Mouse (Mus musculus): ENCODE data around the gene Olfr1079. TPM values are rescaled to one million over a fixed set of nuclear protein-coding genes. Genes with fewer than 3 reads are reported as not detected.

The Olfr1079 gene
- polyA plus RNA-seq (2017; shearing (Covaris generic)) = not detected

GRCm38 (mm10) chr2:86542380-86542779 is at the start of gene Olfr1079:
TSS of gene Olfr1079 (minus strand) at chr2:86542480.

DNA sequence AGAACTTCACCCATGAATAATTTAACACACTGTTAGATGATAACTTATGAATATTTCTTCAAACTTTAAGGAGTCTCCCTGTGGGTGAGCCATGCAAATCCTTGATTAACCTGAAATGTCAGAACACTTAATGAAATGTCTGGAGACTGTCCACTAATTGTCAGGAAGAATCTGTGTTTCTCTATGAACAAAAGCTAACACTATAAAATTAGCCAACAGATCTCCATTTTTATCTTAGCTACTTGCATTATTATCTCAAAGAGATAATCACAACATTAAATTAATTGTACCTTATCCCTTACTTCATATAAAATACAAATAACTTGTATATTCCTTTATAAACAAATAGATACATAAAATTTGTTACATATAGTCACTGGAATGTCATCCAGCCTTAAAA is 15.9 kb upstream of the Olfr1079 start, which contains the start of gene Olfr1080:
Olfr1080 (minus strand) TSS at position 101 of the 400 bp plus-strand sequence.

DNA sequence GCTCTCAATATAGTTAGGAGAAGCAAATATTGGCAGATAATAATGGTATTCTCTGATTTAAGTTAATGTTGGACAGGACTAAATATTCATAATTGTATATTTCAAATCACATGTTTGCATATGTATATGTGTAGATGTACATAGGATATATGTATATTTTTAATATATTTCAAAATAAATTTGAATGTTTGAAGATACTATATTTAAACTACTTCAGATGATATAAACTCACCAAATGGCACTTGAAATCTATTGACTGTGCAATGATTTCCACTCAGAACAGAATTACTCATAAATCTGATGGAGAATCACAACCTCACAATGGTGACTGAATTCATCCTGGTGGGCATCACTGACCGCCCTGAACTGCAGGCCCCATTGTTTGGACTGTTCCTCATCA is 34.1 kb downstream of the Olfr1079 start, which contains the start of gene Olfr1076:
Olfr1076 (plus strand) TSS at position 301 of the 400 bp plus-strand sequence.

DNA sequence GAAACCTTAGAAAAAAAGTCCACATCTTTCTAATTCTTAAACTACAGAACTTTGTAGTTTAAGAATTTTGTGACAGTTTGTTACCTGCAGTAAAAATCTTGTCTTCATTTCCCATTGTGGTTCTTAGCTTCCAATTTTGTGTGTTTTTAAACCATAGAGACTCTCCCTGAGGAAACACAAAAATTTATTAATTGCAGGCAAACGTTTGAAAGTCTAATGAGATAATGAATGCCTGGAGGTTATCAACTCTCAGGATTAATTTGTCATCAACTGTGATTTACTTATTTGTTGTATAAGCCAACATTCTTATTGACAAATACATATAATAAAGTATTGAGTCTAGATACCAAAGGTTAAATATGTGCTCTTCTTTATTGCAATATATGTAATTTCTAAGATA is 55.0 kb downstream of the Olfr1079 start, which contains the start of gene Olfr228:
Olfr228 (minus strand) TSS at position 101 of the 400 bp plus-strand sequence.

Other genes with a start within 250 kb of the Olfr1079 start
- not detected for gene Olfr1053, start 227.2 kb downstream of the Olfr1079 start, polyA plus RNA-seq (2017; shearing (Covaris generic))
- gene Olfr1054, start 207.0 kb downstream of the Olfr1079 start, polyA plus RNA-seq (2017; shearing (Covaris generic)) = not detected
- not detected for gene Olfr1055, start 192.2 kb downstream of the Olfr1079 start, polyA plus RNA-seq (2017; shearing (Covaris generic))
- gene Olfr1056, start 180.0 kb downstream of the Olfr1079 start, polyA plus RNA-seq (2017; shearing (Covaris generic)) = not detected
- gene Olfr1057, start 164.1 kb downstream of the Olfr1079 start, polyA plus RNA-seq (2017; shearing (Covaris generic)) = not detected
- not detected for gene Olfr1058, start 153.9 kb downstream of the Olfr1079 start, polyA plus RNA-seq (2017; shearing (Covaris generic))
- gene Olfr1061, start 128.4 kb downstream of the Olfr1079 start, polyA plus RNA-seq (2017; shearing (Covaris generic)) = not detected
- not detected for gene Olfr1062, start 115.7 kb downstream of the Olfr1079 start, polyA plus RNA-seq (2017; shearing (Covaris generic))
- gene Olfr1065, start 91.9 kb downstream of the Olfr1079 start, polyA plus RNA-seq (2017; shearing (Covaris generic)) = not detected
- gene Olfr1066, start 86.2 kb downstream of the Olfr1079 start, polyA plus RNA-seq (2017; shearing (Covaris generic)) = not detected
- gene Olfr228, start 55.1 kb downstream of the Olfr1079 start, polyA plus RNA-seq (2017; shearing (Covaris generic)) = not detected
- not detected for gene Olfr1076, start 34.0 kb downstream of the Olfr1079 start, polyA plus RNA-seq (2017; shearing (Covaris generic))
- gene Olfr1080, start 15.8 kb upstream of the Olfr1079 start, polyA plus RNA-seq (2017; shearing (Covaris generic)) = not detected
- gene Olfr1082, start 56.5 kb upstream of the Olfr1079 start, polyA plus RNA-seq (2017; shearing (Covaris generic)) = not detected
- not detected for gene Olfr1084, start 97.2 kb upstream of the Olfr1079 start, polyA plus RNA-seq (2017; shearing (Covaris generic))
- gene Olfr1085, start 119.5 kb upstream of the Olfr1079 start, polyA plus RNA-seq (2017; shearing (Covaris generic)) = not detected
- not detected for gene Olfr1086, start 137.6 kb upstream of the Olfr1079 start, polyA plus RNA-seq (2017; shearing (Covaris generic))
- not detected for gene Olfr1087, start 155.9 kb upstream of the Olfr1079 start, polyA plus RNA-seq (2017; shearing (Covaris generic))
- gene Olfr1089, start 191.2 kb upstream of the Olfr1079 start, polyA plus RNA-seq (2017; shearing (Covaris generic)) = not detected
- gene Olfr1090, start 216.5 kb upstream of the Olfr1079 start, polyA plus RNA-seq (2017; shearing (Covaris generic)) = not detected
- not detected for gene Olfr1093, start 240.0 kb upstream of the Olfr1079 start, polyA plus RNA-seq (2017; shearing (Covaris generic))

Measured in inflammation-experienced regulatory T-cells, adult 16 weeks (primary cell).